Mouse (Mus musculus) brain, embryonic 14.5 days (tissue): ENCODE results near the gene Srsf11.

ENCODE experiments used
- CTCF ChIP-seq: fragments of 200-500 bp; IDR thresholded peaks from 2 replicates; pipeline ENCODE4 v1.5.1; 2012; ENCODE audit warnings: inconsistent platforms, mild to moderate bottlenecking, moderate library complexity, borderline replicate concordance; ENCODE audit not compliant: insufficient read depth, insufficient read length; ENCODE audit errors: extremely low read depth
- POLR2A ChIP-seq: fragments of 200-500 bp; IDR thresholded peaks from 2 replicates; pipeline ENCODE4 v1.6.1; 2012; ENCODE audit warnings: mild to moderate bottlenecking, inconsistent platforms, borderline replicate concordance; ENCODE audit not compliant: poor library complexity, insufficient read depth, insufficient read length, severe bottlenecking; ENCODE audit errors: extremely low read depth

DNA sequence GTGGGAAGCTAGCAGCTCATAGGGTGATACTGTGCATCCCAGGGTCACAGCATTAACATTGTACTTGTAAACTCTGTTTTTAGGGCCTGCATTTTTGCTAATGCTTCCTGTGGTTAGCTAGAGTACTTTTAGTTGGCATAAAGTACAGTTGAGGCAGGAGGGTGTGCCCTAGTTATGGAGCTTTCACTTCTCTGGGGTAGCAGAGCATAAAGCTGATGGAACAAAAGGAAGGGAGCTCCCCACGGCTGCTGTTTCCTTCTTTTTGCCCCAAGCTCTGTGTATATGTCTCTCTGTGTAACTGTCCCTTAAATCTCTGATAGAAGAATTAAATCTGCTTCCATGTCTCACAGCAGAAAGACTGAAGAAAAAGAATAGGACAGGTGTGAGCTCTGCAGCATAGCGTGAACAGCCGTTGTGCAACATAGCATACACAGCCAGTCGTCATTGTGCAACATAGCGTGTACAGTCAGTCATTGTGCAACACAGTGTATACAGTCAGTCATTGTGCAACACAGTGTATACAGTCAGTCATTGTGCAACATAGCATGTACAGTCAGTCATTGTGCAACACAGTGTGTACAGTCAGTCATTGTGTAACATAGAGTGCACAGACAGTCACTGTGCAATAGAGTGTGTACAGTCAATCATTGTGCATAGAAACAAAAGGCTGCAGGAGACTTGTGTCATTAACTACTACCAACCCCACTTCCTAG is 25.5 kb upstream of the Srsf11 start:
- TF ChIP-seq POLR2A, result no peak
- TF ChIP-seq CTCF, result no peak
